Mouse (Mus musculus) kidney, embryonic 15.5 days (tissue): Measurements from ENCODE around the gene Pnp. TPM values are rescaled to one million over a fixed set of nuclear protein-coding genes. Genes with fewer than 3 reads are reported as not detected.
A peak's percentile ranks its signal among the peaks of the same experiment; 100 is the strongest.
"Not testable (repeated sequence)": the region's sequence is repeated elsewhere in the genome, so short reads cannot be mapped to it uniquely, and the experiment has no call there.

Source experiments
- ATAC-seq: fragments of 200-750 bp; cut with Nextera tagmentation; replicated peaks from 2 replicates; pipeline ENCODE4 v1.8.0; 2017; ENCODE audit warnings: moderate TSS enrichment; ENCODE audit not compliant: low FRiP score
- H3K27ac ChIP-seq: fragments of 300-500 bp; sonication (generic); 2 replicates; pipeline ENCODE4 v1.5.1; 2015; ENCODE audit warnings: mild to moderate bottlenecking, inconsistent platforms
- H3K27me3 ChIP-seq: fragments of 300-500 bp; sonication (generic); 2 replicates; pipeline ENCODE4 v1.6.1; 2015; ENCODE audit warnings: inconsistent platforms
- H3K36me3 ChIP-seq: fragments of 300-500 bp; sonication (generic); 2 replicates; pipeline ENCODE4 v1.6.1; 2015; ENCODE audit warnings: inconsistent platforms
- H3K4me1 ChIP-seq: fragments of 300-500 bp; sonication (generic); 2 replicates; pipeline ENCODE4 v1.6.1; 2015; ENCODE audit warnings: inconsistent platforms
- H3K4me2 ChIP-seq: fragments of 300-500 bp; sonication (generic); 2 replicates; pipeline ENCODE4 v1.6.1; 2015; ENCODE audit warnings: moderate library complexity, mild to moderate bottlenecking, inconsistent platforms
- H3K4me3 ChIP-seq: fragments of 300-500 bp; sonication (generic); replicated peaks from 2 replicates; pipeline ENCODE4 v1.5.1; 2015; ENCODE audit warnings: mild to moderate bottlenecking, inconsistent platforms
- H3K9ac ChIP-seq: fragments of 300-500 bp; sonication (generic); 2 replicates; pipeline ENCODE4 v1.6.1; 2015; ENCODE audit warnings: mild to moderate bottlenecking, inconsistent platforms
- H3K9me3 ChIP-seq: fragments of 300-500 bp; sonication (generic); replicated peaks from 2 replicates; pipeline ENCODE4 v1.6.1; 2016; ENCODE audit warnings: inconsistent platforms
- WGBS: fragments of 180-500 bp; shearing (Covaris S2); methylation state at CpG from one replicate; pipeline ENCODE4 v1.1.7; 2015; ENCODE audit warnings: mixed read lengths; 5-methylcytosine and 5-hydroxymethylcytosine counted together
- polyA plus RNA-seq: library from polyadenylated mRNA; unstranded; fragments of >200 nt; fragmentation: Nextera tagmentation; extraction: Ambion mirVana; gene quantifications from 2 replicates; pipeline ENCODE4 v1.2.1, GENCODE M21; 2015

The Pnp gene
- polyA plus RNA-seq, 1 experiment from 2014 or later: 74.3 TPM

DNA sequence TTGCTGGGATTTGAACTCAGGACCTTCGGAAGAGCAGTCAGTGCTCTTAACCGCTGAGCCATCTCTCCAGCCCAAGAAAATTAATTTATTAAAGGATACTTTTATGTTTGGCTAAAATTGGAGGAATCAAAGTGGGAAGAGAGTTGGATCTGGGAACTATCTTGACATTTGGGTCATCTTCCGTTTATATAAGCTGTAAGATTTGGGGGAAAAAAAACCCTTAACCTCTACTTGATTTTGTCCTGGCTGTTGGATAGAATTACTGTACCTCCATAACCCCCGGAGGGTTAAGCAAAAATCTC, 26.1 kb upstream of the Pnp start:
- Histone ChIP-seq H3K27me3 (no peaks in the 10 kb centered on the region), H3K4me3 (no peak overlapping the region), H3K9ac (no peak overlapping the region), H3K4me1 (peaks cover 8% of the 10 kb centered on the region; the same call in 1 of the 2 replicates), H3K36me3 (no peaks in the 10 kb centered on the region), H3K9me3 (no peaks in the 10 kb centered on the region), H3K27ac (no peak overlapping the region), H3K4me2 (no peak overlapping the region)
- ATAC-seq: no peak
- WGBS: 89% methylated on average over 4 of the region's 4 CpGs

DNA sequence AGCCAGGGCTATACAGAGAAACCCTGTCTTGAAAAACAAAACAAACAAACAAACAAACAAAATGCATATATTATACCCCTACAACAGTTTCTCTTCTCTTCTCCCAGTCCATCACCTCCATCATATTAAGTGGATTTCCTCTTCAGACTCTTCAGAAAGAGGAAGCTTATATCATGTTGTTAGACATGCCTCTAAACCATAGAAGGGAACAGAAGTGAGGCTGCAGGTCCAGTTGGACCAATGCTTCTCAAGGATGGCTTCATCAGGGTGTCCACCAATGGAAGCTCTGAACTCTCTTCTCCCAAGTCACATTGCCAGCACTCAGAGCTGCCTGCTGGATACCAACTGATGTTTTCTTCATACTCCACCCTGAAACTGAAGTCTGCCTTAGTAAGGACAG, 25.6 kb upstream of the Pnp start:
- H3K27me3 ChIP-seq, H3K36me3 ChIP-seq, H3K4me3 ChIP-seq, H3K9me3 ChIP-seq, H3K4me1 ChIP-seq, H3K27ac ChIP-seq, ATAC-seq, H3K9ac ChIP-seq, H3K4me2 ChIP-seq: not testable (repeated sequence)

DNA sequence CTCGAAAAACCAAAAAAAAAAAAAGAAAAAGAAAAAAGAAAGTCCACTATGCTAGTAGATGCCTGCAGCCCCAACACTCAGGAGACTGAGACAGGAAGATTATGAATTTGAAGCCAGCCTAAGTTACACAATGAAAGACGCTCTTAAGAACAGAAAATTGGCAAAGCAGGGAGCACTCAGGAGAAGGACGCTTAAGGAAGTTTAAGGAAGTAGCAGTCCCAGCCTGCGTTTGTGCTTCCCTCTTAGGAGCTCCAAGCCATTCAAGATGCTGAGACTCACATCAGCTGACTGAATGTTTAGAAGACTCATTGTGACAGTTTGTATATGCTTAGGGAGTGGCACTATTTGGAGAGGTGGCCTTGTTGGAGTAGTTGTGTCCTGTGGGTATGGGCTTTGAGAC, 22.8 kb upstream of the Pnp start:
- Histone ChIP-seq H3K4me3 (no peak overlapping the region), H3K9me3 (no peaks in the 10 kb centered on the region), H3K9ac (no peak overlapping the region), H3K36me3 (peaks cover 25% of the 10 kb centered on the region), H3K4me1 (peaks cover 8% of the 10 kb centered on the region; the same call in 1 of the 2 replicates), H3K27me3 (no peaks in the 10 kb centered on the region), H3K4me2 (no peak overlapping the region), H3K27ac (no peak overlapping the region)
- no peak for ATAC-seq
- 85% methylated on average over 4 of the region's 4 CpGs for WGBS

DNA sequence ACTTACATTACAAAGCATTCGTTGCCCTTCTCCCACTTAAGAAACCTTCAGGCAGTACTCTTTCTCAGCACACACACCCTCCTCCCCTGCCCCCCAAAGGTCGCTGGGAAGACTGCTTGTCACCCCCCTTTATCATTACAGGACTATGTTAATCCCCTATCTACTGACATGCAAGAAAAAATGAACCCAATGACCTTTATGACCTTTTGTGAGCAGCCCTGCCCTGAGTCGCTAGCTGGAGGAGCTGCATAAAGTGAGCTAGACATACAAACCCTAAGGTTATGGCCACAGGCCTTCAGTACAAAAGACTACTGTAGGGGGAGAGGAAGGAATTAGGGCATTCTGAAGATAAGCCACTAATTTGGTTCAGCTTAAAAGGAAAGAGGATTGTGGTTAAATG, 19.5 kb upstream of the Pnp start:
- no peak overlapping the region for H3K4me3 ChIP-seq
- WGBS: 70% methylated on average over 3 of the region's 3 CpGs
- no peak overlapping the region for H3K9ac ChIP-seq
- ATAC-seq: no peak
- no peak overlapping the region for H3K4me2 ChIP-seq
- no peaks in the 10 kb centered on the region for H3K27me3 ChIP-seq
- no peaks in the 10 kb centered on the region for H3K4me1 ChIP-seq
- no peak overlapping the region for H3K27ac ChIP-seq
- no peaks in the 10 kb centered on the region for H3K9me3 ChIP-seq
- peaks cover 55% of the 10 kb centered on the region for H3K36me3 ChIP-seq

DNA sequence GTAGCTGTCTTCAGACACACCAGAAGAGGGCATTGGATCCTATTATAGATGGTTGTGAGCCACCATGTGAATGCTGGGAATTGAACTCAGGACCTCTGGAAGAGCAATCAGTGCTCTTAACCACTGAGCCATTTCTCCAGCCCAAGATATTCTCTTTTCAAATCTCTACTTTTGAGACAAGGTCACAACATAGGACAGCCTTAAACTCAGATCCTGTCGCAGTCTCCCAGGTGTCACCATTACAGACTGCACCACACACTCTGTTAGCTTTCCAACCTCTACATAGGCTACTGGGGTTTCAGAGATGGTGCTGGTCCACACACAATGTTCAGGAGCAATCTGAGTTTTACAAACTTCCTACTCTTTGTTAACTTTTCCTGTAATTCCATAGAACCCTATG, 7.4 kb upstream of the Pnp start:
- H3K4me3 ChIP-seq: peak overlapping the region; percentile 83
- H3K27ac ChIP-seq: 0 out of 2 replicates have a peak overlapping the region, but pooled peaks have one; percentile 96
- H3K4me1 ChIP-seq: peaks cover 25% of the 10 kb centered on the region
- peak overlapping the region; percentile 73 for H3K4me2 ChIP-seq
- not testable (repeated sequence) for H3K9me3 ChIP-seq, H3K27me3 ChIP-seq, ATAC-seq
- H3K9ac ChIP-seq: peak overlapping the region; percentile 78; the same call in 1 of the 2 replicates
- H3K36me3 ChIP-seq: peaks cover 48% of the 10 kb centered on the region
- 70% methylated on average over 1 of the region's 1 CpGs for WGBS

DNA sequence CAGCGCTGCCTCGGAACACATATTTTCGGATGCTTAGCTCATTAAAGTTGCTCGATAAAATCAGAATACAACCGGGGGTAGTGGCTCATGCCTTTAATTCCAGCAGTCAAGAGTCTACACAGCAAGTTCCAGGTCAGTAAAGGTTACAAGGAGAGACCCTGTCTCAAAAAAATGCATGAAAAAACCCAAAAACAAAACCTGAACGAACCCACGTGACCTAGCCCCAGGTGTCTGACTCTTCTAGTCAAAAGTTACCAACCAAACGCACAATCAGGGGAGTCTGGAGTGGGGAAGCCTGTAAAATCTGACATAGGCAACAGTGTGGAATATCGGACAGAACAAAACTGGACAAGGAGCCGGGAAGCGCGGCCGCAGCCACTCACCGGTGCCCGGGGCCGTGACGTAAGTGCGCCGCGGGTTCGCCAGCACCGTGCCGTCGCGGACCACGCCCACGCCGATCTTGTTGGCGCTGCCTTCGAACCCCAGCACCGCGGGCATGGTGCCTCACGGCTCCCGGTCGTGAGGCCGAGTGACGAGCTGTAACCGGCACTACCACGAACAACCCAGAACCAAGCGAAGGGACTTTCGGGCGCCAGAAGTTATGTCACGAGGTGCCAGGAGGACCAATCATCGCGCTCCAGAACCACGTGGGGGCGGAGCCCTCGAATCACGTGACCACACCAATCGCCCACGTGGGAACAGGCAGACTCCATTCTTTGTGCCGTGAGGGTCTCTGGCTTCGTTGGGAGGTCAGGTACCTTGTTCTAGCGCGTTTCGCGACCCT, 6.4 kb upstream of the Pnp start, which contains the start of the genes Osgep and Apex1:
Gene Osgep, minus strand, starts transcription at position 613 of the 784 bp plus-strand sequence.
Gene Apex1, plus strand, starts transcription at position 688 of the 784 bp plus-strand sequence.
- Histone ChIP-seq H3K27ac (peak within 1 kb of the TSS; percentile 96), H3K4me3 (peak within 1 kb of the TSS; percentile 83), H3K9ac (peak within 1 kb of the TSS; percentile 78), H3K9me3 (no peaks in the 10 kb centered on the region), H3K36me3 (peaks cover 49% of the 10 kb centered on the region), H3K4me2 (peak within 1 kb of the TSS; percentile 73), H3K27me3 (no peaks in the 10 kb centered on the region), H3K4me1 (peaks cover 32% of the 10 kb centered on the region)
- peak; percentile 96 for ATAC-seq
- under 1% methylated on average over 57 of the region's 57 CpGs for WGBS

DNA sequence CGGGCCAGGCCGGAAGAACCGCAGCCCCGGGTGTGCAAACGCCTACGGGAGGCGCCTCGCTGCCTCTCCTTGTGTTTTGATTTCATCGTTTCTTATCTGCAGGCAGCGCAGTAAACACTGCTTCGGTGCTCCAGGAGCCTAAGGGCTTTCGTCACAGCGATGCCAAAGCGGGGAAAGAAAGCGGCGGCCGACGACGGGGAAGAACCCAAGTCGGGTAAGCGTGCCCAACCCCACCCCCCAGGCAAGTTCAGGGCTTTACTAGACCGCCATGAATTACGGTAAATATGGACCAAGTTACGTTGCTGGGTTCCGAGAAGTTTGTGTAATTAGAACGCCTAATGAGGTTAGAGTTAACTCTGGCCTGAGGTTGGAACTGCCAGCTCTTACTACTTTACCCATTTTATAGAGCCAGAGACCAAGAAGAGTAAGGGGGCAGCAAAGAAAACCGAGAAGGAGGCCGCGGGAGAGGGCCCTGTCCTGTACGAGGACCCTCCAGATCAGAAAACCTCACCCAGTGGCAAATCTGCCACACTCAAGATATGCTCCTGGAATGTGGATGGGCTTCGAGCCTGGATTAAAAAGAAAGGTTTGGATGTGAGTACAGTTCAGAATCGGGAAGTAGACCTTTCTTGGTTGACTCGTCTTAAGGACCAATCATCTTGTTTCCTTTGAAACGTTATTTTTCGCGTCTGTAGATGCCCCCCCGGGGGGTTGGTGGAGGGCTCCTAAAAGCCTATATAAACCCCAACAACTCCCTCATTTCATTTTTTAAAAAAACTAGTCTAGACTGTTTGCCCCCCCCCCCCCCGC, 5.6 kb upstream of the Pnp start:
- H3K4me1 ChIP-seq: peaks cover 40% of the 10 kb centered on the region
- no peaks in the 10 kb centered on the region for H3K27me3 ChIP-seq
- H3K9me3 ChIP-seq: no peaks in the 10 kb centered on the region
- WGBS: 2% methylated on average over 38 of the region's 38 CpGs
- peak overlapping the region; percentile 73 for H3K4me2 ChIP-seq
- peak overlapping the region; percentile 83 for H3K4me3 ChIP-seq
- peak overlapping the region; percentile 78 for H3K9ac ChIP-seq
- peak overlapping the region; percentile 96 for H3K27ac ChIP-seq
- peak; percentile 27; the same call in 1 of the 2 replicates for ATAC-seq
- H3K36me3 ChIP-seq: peaks cover 40% of the 10 kb centered on the region

DNA sequence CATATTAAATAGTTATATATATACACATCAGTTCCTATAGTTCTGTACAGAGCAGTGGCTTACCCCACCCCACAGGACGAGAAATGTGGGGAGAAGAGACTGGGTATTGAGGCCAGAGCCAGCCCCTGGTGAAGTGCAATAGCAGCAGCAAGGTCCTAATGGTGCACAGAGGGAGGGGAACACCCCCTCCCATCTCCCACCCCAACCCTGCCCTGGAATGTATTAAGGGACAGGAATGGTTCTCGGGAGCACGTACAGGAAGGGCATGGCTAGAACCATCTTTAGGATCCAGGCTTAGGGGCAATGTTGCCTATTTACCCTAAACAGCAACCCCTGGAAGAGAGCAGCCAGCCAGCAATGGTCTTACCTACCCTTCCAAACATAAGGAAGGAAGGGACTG, 3.5 kb upstream of the Pnp start:
- peaks cover 45% of the 10 kb centered on the region for H3K4me1 ChIP-seq
- H3K36me3 ChIP-seq: peaks cover 35% of the 10 kb centered on the region
- H3K4me2 ChIP-seq: no peak overlapping the region
- ATAC-seq: no peak
- no peaks in the 10 kb centered on the region for H3K27me3 ChIP-seq
- no peak overlapping the region for H3K9ac ChIP-seq
- H3K4me3 ChIP-seq: 0 out of 2 replicates have a peak overlapping the region, but pooled peaks have one; percentile 3
- no peak overlapping the region for H3K27ac ChIP-seq
- WGBS: 81% methylated on average over 3 of the region's 3 CpGs
- H3K9me3 ChIP-seq: no peaks in the 10 kb centered on the region

DNA sequence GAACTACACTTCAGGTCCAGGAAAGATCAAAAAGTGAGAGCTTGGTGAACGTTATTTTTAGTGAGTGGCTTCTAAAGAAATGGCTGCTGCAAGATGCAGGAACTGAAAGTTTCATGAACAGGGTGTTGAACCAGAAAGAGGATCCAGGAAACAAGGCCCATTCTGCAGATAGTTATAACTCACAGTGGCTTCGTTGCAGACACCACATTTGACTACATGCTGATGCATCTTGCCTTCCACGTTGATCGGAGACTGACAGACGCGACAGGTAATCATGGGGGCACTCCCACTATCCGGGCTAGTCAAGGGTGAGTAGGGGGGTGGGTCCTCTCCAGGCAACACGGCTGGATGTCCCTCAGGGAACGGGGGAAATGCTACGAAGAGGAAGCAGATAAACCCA, 931 bp upstream of the Pnp start:
- Histone ChIP-seq H3K27ac (peak overlapping the region; percentile 87), H3K4me2 (peak overlapping the region; percentile 84), H3K36me3 (peaks cover 35% of the 10 kb centered on the region), H3K4me1 (peaks cover 39% of the 10 kb centered on the region), H3K4me3 (peak overlapping the region; percentile 100), H3K27me3 (no peaks in the 10 kb centered on the region), H3K9me3 (no peaks in the 10 kb centered on the region), H3K9ac (peak overlapping the region; percentile 99)
- 10% methylated on average over 10 of the region's 10 CpGs for WGBS
- no peak for ATAC-seq

DNA sequence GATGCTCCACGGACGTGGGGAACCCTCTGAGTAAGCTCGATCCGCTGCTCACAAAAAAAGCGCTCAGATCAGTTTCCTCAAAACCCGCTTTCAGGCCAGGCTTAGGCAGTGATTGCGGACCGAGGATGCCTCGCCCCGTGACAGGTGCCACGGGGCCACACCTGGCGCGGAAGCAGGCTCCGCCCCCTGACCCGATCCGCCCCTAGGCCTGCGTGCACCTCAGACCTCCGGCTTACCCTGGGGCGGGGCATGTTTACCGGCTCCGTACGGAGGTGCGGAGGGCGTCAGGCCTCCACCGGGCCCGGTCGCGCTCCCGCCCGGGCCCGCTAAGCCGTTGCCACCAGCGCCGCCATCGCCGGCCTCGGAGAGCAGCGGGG, 517 bp upstream of the Pnp start:
- under 1% methylated on average over 31 of the region's 38 CpGs for WGBS
- peak overlapping the region; percentile 100 for H3K4me3 ChIP-seq
- peak overlapping the region; percentile 84 for H3K4me2 ChIP-seq
- peak overlapping the region; percentile 99 for H3K9ac ChIP-seq
- H3K27ac ChIP-seq: peak overlapping the region; percentile 87
- no peaks in the 10 kb centered on the region for H3K9me3 ChIP-seq
- H3K27me3 ChIP-seq: no peaks in the 10 kb centered on the region
- ATAC-seq: peak; percentile 52
- H3K36me3 ChIP-seq: peaks cover 35% of the 10 kb centered on the region
- H3K4me1 ChIP-seq: peaks cover 39% of the 10 kb centered on the region

DNA sequence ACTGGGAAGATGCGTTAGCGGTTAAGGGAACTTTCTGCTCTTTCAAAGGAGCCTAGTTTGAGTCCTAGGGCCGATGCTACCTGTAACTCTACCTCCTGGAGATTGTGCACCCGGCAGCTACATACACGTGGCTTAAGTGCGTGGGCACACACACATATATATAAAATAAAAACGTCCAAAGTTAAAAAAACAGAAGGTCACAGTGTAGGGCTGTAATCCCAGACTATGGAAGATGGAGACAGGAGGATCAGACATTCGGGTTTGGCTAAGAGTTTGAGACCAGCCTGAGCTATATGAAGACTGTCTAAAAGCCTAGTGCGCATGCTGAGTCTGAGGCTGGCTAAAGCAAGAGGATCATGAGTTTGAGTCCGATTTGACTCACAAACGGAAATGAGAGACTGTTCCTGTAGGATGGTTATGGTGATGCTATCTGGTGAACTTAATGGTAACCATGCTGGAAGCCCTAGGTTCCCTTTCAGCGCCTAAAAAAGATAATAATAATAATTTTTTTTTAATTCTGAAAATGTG, 675 bp downstream of the Pnp start:
- no peaks in the 10 kb centered on the region for H3K27me3 ChIP-seq
- H3K9ac ChIP-seq: peak overlapping the region; percentile 62
- peak overlapping the region; percentile 100 for H3K4me3 ChIP-seq
- peaks cover 29% of the 10 kb centered on the region for H3K4me1 ChIP-seq
- no peaks in the 10 kb centered on the region for H3K9me3 ChIP-seq
- peak overlapping the region; percentile 84 for H3K4me2 ChIP-seq
- H3K27ac ChIP-seq: peak overlapping the region; percentile 95
- H3K36me3 ChIP-seq: peaks cover 27% of the 10 kb centered on the region
- WGBS: 14% methylated on average over 12 of the region's 12 CpGs
- no peak for ATAC-seq

DNA sequence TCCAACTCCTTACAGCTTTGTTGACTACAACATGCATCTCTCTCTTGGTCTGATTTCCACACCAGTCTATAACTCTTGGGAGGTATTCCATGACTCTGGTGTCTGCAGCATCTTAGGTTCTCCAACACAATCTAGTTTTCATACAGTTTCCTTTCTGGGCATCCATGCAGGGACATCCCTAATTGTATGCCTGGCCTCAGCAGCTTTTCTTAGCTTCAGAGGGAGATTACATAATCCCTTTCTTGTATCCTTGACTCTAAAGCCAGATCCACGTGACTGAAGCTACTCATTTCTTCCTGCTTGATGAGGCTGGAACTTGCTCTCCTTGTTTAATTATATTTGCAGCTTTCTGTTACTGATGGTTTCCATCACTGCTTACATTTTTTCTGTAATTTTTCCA, 5.8 kb downstream of the Pnp start:
- Histone ChIP-seq H3K4me3 (no peak overlapping the region), H3K4me1 (peaks cover 2% of the 10 kb centered on the region), H3K36me3 (no peaks in the 10 kb centered on the region), H3K27me3 (no peaks in the 10 kb centered on the region; the same call in 1 of the 2 replicates), H3K9ac (no peak overlapping the region), H3K27ac (no peak overlapping the region), H3K9me3 (no peaks in the 10 kb centered on the region), H3K4me2 (no peak overlapping the region)
- WGBS: 68% methylated on average over 1 of the region's 1 CpGs
- ATAC-seq: no peak
